Comparison of ENCODE assay signal across 16 mouse cellular contexts in the genomic region with DNA sequence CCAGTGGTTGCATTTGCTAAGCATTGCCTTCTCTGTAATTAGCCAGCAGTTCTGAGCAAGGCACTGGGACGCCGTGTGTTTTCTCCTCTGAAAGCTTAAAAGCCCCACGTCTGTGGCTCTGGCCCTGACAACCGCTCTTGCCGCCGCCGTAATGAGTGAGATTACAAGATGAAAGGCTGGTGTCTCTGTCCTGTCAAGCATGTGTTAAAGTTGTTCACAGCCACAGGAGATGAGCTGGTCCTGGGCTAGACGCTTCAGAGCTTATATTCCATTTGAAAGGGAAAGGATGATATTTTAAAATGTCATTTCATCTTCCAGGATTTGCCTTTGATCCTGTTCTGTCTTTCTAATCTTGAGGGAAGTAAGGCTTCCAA.
DNase-seq lines count a peak whose midpoint lies in the region; ATAC-seq and TF ChIP-seq lines count a peak whose summit lies in the region.
"Had no signal": no experiment of that assay in that cellular context is flagged by ENCODE, and none has a peak within 500 bp of the region (broad histone marks: within the 10 kb centered on the region; RNA-seq: fewer than 3 reads in every experiment).

No protein-coding gene starts in this region.

- no peak overlapping the region for H3K4me2 ChIP-seq in forebrain, postnatal 0 days (ENCODE audit: low read depth)
- H3K4me2 ChIP-seq: heart, embryonic 12.5 days; hindbrain, embryonic 15.5 days had no signal

- no peaks in the 10 kb centered on the region for H3K4me1 ChIP-seq in forebrain, postnatal 0 days (ENCODE audit: insufficient read depth)
- H3K4me1 ChIP-seq: embryonic facial prominence, embryonic 10.5 days; heart, embryonic 12.5 days; hindbrain, embryonic 15.5 days had no signal

- 65% methylated on average over 8 of the region's 8 CpGs for WGBS in forebrain, postnatal 0 days

- H3K27me3 ChIP-seq in forebrain, postnatal 0 days (ENCODE audit: insufficient read depth, low read length) = no peaks in the 10 kb centered on the region
- H3K27me3 ChIP-seq: heart, embryonic 12.5 days; hindbrain, embryonic 15.5 days had no signal

- H3K27ac ChIP-seq in forebrain, postnatal 0 days (ENCODE audit: low read depth, low read length) = no peak overlapping the region
- H3K27ac ChIP-seq: embryonic facial prominence, embryonic 10.5 days; hindbrain, embryonic 15.5 days had no signal

- H3K9me3 ChIP-seq in forebrain, postnatal 0 days (ENCODE audit: low read length) = no peaks in the 10 kb centered on the region
- H3K9me3 ChIP-seq: embryonic facial prominence, embryonic 10.5 days; hindbrain, embryonic 15.5 days had no signal

- ATAC-seq in forebrain, postnatal 0 days = peak; percentile 40
- ATAC-seq: intestine, embryonic 16.5 days had no signal

- no peak overlapping the region for H3K9ac ChIP-seq in forebrain, postnatal 0 days
- H3K9ac ChIP-seq: heart, embryonic 12.5 days; hindbrain, embryonic 15.5 days had no signal

- peaks cover 56% of the 10 kb centered on the region for H3K36me3 ChIP-seq in forebrain, postnatal 0 days (ENCODE audit: insufficient read depth)

- TF ChIP-seq POLR2A in brain, embryonic 14.5 days (IDR thresholded peaks at IDR 0.05; ENCODE audit: borderline replicate concordance, extremely low read depth, insufficient read depth, insufficient read length, poor library complexity, severe bottlenecking) = no peak

- peak; percentile 28 for DNase-seq in heart, adult 11 months
- DNase-seq in heart, postnatal 10 days = no peak
- DNase-seq in brain, embryonic 14.5 days (ENCODE audit: low read depth) = peak; percentile 65
- DNase-seq in forebrain, postnatal 0 days = no peak
- DNase-seq in retina, embryonic 14.5 days (ENCODE audit: low spot score) = peak; percentile 29
- DNase-seq in adrenal gland, adult 18-20 months (ENCODE audit: low spot score in 2 of 2) = no peak
- DNase-seq in cerebellum, adult 9-10 months = no peak
- DNase-seq: adrenal gland, postnatal 14 days; cerebellum, adult 18-20 months; cerebellum, postnatal 10 days; gastrocnemius, postnatal 14 days; heart, postnatal 36 days had no signal

- intact Hi-C loops in heart, postnatal 10 days (cut with DNase I) = no loop called here

- no peak for TF ChIP-seq CTCF in brain, embryonic 14.5 days (IDR thresholded peaks at IDR 0.05; ENCODE audit: borderline replicate concordance, extremely low read depth, insufficient read depth, insufficient read length)
- TF ChIP-seq CTCF in forebrain, postnatal 0 days (IDR thresholded peaks at IDR 0.05; ENCODE audit: low read depth) = no peak

- H3K4me3 ChIP-seq in forebrain, postnatal 0 days (ENCODE audit: low read depth, low read length) = no peak overlapping the region
- H3K4me3 ChIP-seq: embryonic facial prominence, embryonic 10.5 days; heart, embryonic 12.5 days; hindbrain, embryonic 15.5 days had no signal

Comparison
In these comparisons a context has a peak if more than half of its experiments do, and no peak if none do; other contexts are left out.
1. DNase-seq: peak in heart, adult 11 months (single experiment), brain, embryonic 14.5 days (single experiment) and retina, embryonic 14.5 days (single experiment); none in heart, postnatal 10 days (0 of 2), forebrain, postnatal 0 days (single experiment), adrenal gland, adult 18-20 months (0 of 2) and cerebellum, adult 9-10 months (single experiment).